Mouse (Mus musculus): ENCODE results near the gene Atp5g3. TPM values are rescaled to one million over a fixed set of nuclear protein-coding genes. Genes with fewer than 3 reads are reported as not detected.
A peak's percentile ranks its signal among the peaks of the same experiment; 100 is the strongest.

Gene Atp5g3
- polyA plus RNA-seq, 1 experiment from 2014 or later: 807 TPM

DNA sequence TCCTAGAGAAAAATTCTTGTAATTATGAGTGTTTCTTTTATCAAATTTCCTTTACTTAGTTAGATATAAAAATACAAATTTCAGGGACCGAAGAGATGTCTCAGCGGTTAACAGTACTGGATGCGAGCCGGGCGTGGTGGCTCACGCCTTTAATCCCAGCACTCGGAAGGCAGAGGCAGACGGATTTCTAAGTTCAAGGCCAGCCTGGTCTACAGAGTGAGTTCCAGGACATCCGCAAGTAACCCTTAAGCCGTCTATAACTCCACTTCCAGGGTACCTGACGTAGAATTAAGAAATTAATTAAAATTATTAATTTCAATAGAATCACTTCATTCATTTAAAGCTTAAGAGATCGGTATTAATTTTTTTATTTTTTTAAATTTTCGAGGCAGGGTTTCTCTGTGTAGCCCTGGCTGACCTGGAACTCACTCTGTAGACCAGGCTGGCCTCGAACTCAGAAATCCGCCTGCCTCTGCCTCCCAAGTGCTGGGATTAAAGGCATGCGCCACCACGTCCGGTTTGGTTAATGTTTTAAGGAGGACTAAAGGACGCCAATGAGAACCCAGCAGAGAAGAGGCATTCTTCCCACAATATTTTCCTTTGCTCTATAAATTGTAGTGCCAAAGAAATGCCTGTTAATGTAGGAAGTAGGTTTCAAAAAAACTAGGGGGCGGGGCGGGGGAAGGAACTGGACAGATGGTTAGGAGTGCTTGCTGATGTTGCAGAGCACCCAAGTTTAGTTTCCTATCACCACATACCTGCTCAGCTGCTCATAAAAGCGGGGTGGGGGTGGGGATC, 17.5 kb downstream of the Atp5g3 start:
- H3K9ac ChIP-seq: peak overlapping the region; percentile 70
- peak overlapping the region; percentile 99 for H3K4me3 ChIP-seq
- whole genome bisulfite sequencing (ENCODE audit: insufficient replicate concordance): 50% methylated on average over 22 of the region's 22 CpGs
- H3K27me3 ChIP-seq (replicated peaks): no peaks in the 10 kb centered on the region
- peak overlapping the region; percentile 82 for H3K27ac ChIP-seq
- no peaks in the 10 kb centered on the region for H3K9me3 ChIP-seq (replicated peaks)
- H3K36me3 ChIP-seq: no peaks in the 10 kb centered on the region; the same call in 1 of the 2 replicates
- peaks cover 23% of the 10 kb centered on the region for H3K4me1 ChIP-seq
- no peak for ATAC-seq
- peak overlapping the region; percentile 78 for H3K4me2 ChIP-seq

DNA sequence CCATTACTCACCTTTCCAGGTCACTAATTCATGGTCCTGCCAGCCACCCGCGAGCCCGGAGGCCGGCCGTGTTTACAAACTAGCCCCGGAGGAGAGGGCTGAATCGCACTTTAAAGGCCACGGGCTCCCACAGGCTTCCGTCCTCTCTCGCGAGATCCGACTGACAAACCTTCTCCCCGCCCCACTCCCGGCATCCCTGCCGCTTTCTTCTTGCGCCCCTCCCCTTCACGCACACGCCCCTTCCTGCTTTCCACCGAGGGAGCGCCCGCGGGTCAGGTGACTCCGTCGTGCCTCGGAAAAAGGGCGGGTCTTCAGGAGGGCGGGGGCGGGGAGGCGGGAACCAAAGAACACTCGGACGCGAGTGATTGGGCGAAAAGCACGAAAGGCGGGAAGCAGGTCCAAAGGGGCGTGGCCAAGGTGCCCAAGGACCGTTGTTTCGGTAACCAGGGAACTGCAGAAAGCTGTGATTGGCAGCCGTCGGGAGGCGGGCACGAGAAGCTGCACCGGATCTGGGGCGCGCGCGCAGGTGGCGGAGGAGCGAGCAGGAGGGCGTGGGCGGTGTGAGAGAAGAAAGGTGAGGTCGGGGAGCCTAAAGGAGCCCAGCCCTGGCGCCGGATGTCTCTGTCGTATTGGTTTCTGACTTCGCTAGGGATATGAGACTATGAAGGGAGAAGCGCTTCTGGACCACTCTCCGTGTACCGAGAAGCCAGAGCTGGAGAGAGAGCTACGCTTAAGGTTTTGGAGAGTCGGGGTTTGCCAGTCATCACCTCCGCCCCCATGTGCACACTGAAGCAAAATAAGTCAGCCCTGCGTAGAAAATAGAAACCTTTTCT, 18.4 kb downstream of the Atp5g3 start, which contains the start of gene Atf2:
TSS of gene Atf2 (minus strand) at position 176 of the 833 bp plus-strand sequence.
- Histone ChIP-seq H3K27me3 (replicated peaks) (no peaks in the 10 kb centered on the region), H3K4me1 (peaks cover 23% of the 10 kb centered on the region), H3K9ac (peak within 1 kb of the TSS; percentile 97), H3K9me3 (replicated peaks) (no peaks in the 10 kb centered on the region), H3K27ac (peak within 1 kb of the TSS; percentile 93), H3K36me3 (no peaks in the 10 kb centered on the region; the same call in 1 of the 2 replicates), H3K4me3 (peak within 1 kb of the TSS; percentile 99), H3K4me2 (peak within 1 kb of the TSS; percentile 78)
- peak; percentile 93 for ATAC-seq
- under 1% methylated on average over 63 of the region's 63 CpGs for WGBS (ENCODE audit: insufficient replicate concordance)

DNA sequence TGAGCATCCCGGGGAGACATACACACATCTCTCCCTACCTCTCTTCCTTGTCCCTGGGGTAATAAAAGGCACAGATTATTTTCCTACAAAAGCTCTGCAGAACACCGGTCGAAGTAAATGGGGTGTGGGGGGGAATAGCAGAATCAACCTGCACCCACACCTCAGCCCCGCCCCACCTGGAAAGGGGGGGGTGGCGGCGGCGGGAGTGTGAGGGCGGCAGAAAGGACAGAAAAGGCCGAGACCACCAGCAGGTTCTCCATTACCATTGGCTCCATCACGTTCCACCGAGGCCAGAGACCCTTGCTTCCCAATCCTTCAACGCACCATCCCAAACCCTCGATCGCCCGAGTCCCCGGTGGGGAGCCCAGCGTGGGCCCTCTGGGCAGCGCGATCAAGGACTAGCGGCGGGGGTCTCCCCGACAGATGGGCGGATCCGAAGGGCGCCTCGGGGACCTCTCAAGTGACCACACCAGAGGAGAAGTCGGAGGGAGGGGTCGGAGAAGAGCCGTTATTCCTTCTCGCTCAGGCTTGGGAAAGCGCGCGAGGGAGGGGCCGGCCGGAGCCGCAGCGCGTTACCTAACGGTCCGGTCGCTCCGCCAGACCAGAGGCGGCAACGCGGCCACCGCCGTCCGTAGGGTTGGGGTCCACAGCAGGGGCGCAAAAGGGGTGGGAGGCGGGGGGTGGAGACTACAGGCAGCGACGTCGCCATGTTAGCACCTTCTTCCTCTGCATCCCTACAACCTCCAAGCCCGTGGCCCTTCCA, 19.2 kb downstream of the Atp5g3 start:
- Histone ChIP-seq H3K27me3 (replicated peaks) (no peaks in the 10 kb centered on the region), H3K4me3 (peak overlapping the region; percentile 99)

DNA sequence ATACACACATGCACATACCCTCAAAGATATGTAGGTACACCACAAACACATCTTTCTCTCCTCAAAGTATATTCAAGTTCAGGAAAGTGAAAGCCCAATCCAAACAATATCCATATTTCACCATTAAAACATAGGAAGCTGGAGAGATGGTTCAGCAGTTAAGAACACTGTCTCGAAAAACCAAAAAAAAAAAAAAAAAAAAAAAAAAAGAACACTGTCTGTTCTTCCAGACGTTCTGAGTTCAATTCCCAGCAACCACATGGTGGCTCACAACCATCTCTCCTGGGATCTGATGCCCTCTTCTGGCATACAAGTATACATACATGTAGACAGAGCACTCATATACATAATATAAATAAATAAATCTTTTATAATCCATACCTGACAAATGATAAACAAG, 25.1 kb downstream of the Atp5g3 start:
- Histone ChIP-seq H3K9me3 (replicated peaks) (no peaks in the 10 kb centered on the region), H3K4me2 (no peak overlapping the region), H3K4me3 (no peak overlapping the region), H3K27ac (no peak overlapping the region), H3K27me3 (replicated peaks) (no peaks in the 10 kb centered on the region), H3K36me3 (no peaks in the 10 kb centered on the region; the same call in 1 of the 2 replicates), H3K4me1 (peaks cover 23% of the 10 kb centered on the region), H3K9ac (no peak overlapping the region)
- WGBS (ENCODE audit: insufficient replicate concordance): 78% methylated on average over 2 of the region's 2 CpGs
- ATAC-seq: no peak

More for the DNA sequence above, 19.2 kb downstream of the Atp5g3 start:
- 2% methylated on average over 51 of the region's 54 CpGs for WGBS (ENCODE audit: insufficient replicate concordance)
- ATAC-seq: peak; percentile 39
- no peaks in the 10 kb centered on the region; the same call in 1 of the 2 replicates for H3K36me3 ChIP-seq
- peak overlapping the region; percentile 97 for H3K9ac ChIP-seq
- H3K9me3 ChIP-seq (replicated peaks): no peaks in the 10 kb centered on the region
- H3K4me2 ChIP-seq: peak overlapping the region; percentile 78
- H3K4me1 ChIP-seq: peaks cover 29% of the 10 kb centered on the region
- H3K27ac ChIP-seq: peak overlapping the region; percentile 93

DNA sequence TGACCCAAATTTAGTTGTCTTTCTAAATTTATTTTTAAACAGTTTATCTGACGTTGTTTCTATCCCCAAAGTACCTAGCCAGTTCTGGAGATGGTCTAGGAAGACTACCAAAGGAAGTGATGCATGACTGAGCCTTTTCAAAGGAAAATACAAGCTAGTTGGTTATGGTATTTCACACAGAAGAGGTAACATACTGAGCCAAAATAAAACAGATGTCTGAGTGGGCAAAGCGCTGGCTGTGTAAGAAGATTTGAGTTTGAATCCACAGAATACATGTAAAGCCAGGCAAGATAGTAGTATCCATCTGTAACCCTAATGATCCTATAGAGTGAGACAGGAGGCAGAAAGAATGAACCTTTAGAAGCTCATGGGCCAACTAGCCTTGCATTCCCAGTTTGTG, 33.2 kb downstream of the Atp5g3 start:
- H3K4me3 ChIP-seq: no peak overlapping the region
- no peak overlapping the region for H3K27ac ChIP-seq
- no peaks in the 10 kb centered on the region for H3K27me3 ChIP-seq (replicated peaks)
- no peak overlapping the region for H3K9ac ChIP-seq
- no peaks in the 10 kb centered on the region for H3K9me3 ChIP-seq (replicated peaks)
- ATAC-seq: no peak
- peaks cover 21% of the 10 kb centered on the region for H3K36me3 ChIP-seq
- peaks cover 8% of the 10 kb centered on the region for H3K4me1 ChIP-seq
- 78% methylated on average over 2 of the region's 2 CpGs for WGBS (ENCODE audit: insufficient replicate concordance)
- H3K4me2 ChIP-seq: no peak overlapping the region

DNA sequence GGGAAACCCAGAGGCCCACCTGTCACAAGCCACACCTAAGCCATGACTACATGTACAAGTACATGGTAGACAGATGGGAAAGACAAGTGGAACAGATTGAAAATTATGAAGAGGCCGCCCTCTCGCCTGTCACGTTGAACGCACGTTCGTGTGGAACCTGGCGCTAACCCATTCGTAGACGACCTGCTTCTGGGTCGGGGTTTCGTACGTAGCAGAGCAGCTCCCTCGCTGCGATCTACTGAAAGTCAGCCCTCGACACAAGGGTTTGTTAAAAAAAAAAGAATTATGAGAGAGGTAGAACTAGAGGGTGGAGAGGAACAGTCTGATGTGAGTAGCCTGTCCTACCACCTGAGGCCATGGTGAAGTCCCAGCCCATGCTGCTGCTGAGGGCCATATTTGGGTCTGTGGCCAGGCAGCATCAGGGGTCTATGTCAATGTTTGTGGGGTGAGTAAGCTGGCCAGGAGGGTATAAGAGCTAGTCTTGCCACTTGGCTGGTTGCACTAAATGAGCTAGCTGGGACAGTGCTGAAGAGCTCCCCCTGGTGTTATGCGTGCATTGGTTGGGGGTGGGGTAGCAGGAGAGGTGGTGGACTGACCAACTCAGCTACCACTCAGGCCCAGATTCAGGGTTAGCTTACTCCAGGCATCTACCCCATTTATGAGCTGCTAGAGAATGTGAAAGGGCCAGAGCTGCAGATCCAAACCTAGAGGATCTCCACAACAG, 43.2 kb downstream of the Atp5g3 start:
- Histone ChIP-seq H3K36me3 (peaks cover 36% of the 10 kb centered on the region), H3K4me3 (no peak overlapping the region), H3K27ac (no peak overlapping the region), H3K9me3 (replicated peaks) (no peaks in the 10 kb centered on the region), H3K27me3 (replicated peaks) (no peaks in the 10 kb centered on the region), H3K9ac (no peak overlapping the region), H3K4me2 (no peak overlapping the region), H3K4me1 (no peaks in the 10 kb centered on the region)
- WGBS (ENCODE audit: insufficient replicate concordance): 75% methylated on average over 16 of the region's 16 CpGs
- ATAC-seq: 0 out of 2 replicates have a peak, but pooled peaks have one; percentile 32

DNA sequence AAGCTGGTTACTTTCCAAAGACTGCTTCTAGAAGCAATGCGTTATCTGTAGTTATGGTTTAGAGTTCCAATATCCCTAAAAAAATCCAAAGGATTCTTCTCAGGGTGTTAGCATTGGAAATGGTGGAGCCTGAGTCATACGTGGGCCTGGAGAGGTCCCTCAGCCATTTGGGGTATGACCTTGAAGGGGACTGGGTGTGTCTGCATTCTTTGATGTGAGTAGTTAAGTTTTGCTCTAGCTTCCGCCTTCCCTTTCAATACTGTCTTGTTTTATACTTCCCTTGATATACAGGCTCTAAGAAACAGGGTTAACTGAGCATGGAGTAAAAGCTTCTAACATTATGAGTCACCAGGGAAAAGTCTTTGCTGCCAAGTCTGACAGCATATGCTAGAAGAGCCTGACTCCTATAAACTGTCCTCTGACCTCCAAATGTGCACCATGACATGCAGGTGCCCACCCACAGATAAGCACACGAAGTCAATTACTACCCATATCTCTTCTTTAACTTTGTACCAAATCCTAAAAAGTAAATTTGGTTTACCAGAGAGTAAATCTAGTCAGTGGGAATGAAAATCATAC, 51.0 kb downstream of the Atp5g3 start:
- Histone ChIP-seq H3K36me3 (peaks cover 10% of the 10 kb centered on the region), H3K27ac (no peak overlapping the region), H3K4me1 (peaks cover 10% of the 10 kb centered on the region), H3K9ac (no peak overlapping the region), H3K4me3 (no peak overlapping the region), H3K9me3 (replicated peaks) (no peaks in the 10 kb centered on the region), H3K4me2 (no peak overlapping the region), H3K27me3 (replicated peaks) (no peaks in the 10 kb centered on the region)
- 59% methylated on average over 4 of the region's 4 CpGs for WGBS (ENCODE audit: insufficient replicate concordance)
- ATAC-seq: no peak

Other genes with a start within 250 kb of the Atp5g3 start
- gene Chn1, start 136.0 kb downstream of the Atp5g3 start, polyA plus RNA-seq (2016; fragmentation: Nextera tagmentation; extraction: Ambion mirVana): 1.6 and 1.9 TPM in 2 replicates
- 28.7 and 30.8 TPM in 2 replicates for gene Atf2, start 18.7 kb downstream of the Atp5g3 start, polyA plus RNA-seq (2016; fragmentation: Nextera tagmentation; extraction: Ambion mirVana)